In the genomic region with DNA sequence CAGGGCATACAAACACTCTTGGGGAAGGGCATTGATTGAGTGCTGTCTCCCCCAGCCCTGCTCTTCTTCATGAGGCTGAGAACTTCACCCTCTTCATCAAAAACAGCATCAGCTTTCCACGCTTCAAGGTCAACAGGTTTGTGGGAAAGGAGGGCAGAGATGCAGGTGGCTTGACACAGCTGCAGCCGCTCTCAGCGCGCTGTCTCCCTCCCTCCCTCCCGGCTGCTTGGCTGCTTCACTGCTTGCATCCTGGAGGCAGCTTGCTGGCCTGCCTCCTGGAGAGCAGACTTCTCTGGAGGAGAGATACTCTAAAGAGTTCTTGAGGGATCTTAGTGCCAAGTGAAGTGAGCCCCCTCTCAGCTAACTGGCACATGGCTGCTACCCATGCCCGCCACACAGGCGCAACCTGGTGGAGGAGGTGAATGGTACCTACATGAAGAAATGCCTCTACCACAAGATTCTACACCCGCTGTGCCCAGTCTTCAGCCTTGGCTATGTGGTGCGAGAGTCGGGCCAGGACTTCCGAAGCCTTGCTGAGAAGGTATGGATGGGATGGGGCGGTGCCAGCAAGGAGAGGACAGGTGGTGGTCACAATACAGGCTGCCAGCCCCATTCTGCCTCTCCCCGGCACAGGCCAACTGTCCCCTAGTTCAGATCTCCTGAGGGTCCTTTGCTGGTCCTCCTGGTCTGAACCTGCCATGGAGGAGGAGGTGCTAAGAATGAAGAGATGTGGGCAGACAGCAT, we compare ENCODE assay signal across 17 mouse cellular contexts. TPM values are rescaled to one million over a fixed set of nuclear protein-coding genes. Genes with fewer than 3 reads are reported as not detected.
DNase-seq lines count a peak whose midpoint lies in the region; ATAC-seq and TF ChIP-seq lines count a peak whose summit lies in the region.
"Had no signal": no experiment of that assay in that cellular context is flagged by ENCODE, and none has a peak within 500 bp of the region (broad histone marks: within the 10 kb centered on the region; RNA-seq: fewer than 3 reads in every experiment).

No protein-coding gene starts in this region.

- no peak for ATAC-seq in heart, postnatal 0 days (ENCODE audit: insufficient read depth, low read depth)
- ATAC-seq: forebrain, embryonic 13.5 days; liver, postnatal 0 days had no signal

- 70% methylated on average over 13 of the region's 13 CpGs for WGBS in heart, postnatal 0 days

- no peak overlapping the region for H3K4me3 ChIP-seq in heart, postnatal 0 days (ENCODE audit: low read depth, low read length)
- H3K4me3 ChIP-seq: forebrain, embryonic 13.5 days; kidney, embryonic 15.5 days; limb, embryonic 15.5 days; midbrain, embryonic 12.5 days; neural tube, embryonic 12.5 days had no signal

- no peaks in the 10 kb centered on the region; the same call in 1 of the 2 replicates for H3K4me1 ChIP-seq in heart, postnatal 0 days (ENCODE audit: control insufficient read depth, insufficient read depth)
- H3K4me1 ChIP-seq: kidney, embryonic 15.5 days; midbrain, embryonic 12.5 days; neural tube, embryonic 12.5 days had no signal

- no peak for TF ChIP-seq EP300 in heart, postnatal 0 days (IDR thresholded peaks at IDR 0.05; ENCODE audit: low read depth)

- no peaks in the 10 kb centered on the region for H3K36me3 ChIP-seq in heart, postnatal 0 days (replicated peaks; ENCODE audit: control insufficient read depth, insufficient read depth, low read length)
- H3K36me3 ChIP-seq: kidney, embryonic 15.5 days; limb, embryonic 15.5 days; midbrain, embryonic 12.5 days; neural tube, embryonic 12.5 days had no signal

- no peak overlapping the region for H3K9ac ChIP-seq in heart, postnatal 0 days (replicated peaks; ENCODE audit: low read depth, low read length)
- H3K9ac ChIP-seq: forebrain, embryonic 13.5 days; kidney, embryonic 15.5 days; limb, embryonic 15.5 days; liver, postnatal 0 days; midbrain, embryonic 12.5 days; neural tube, embryonic 12.5 days had no signal

- no peak for TF ChIP-seq CTCF in heart, postnatal 0 days (IDR thresholded peaks at IDR 0.05; ENCODE audit: low read depth)

- no peak for DNase-seq in heart, postnatal 0 days (ENCODE audit: low spot score)
- no peak for DNase-seq in heart, adult 11 months
- DNase-seq in brain, adult 2 months (ENCODE audit: low read depth, low spot score), result peak; percentile 78
- DNase-seq in cerebellum, adult 9-10 months, result peak; percentile 84
- DNase-seq in thymus, adult 18-20 months, result peak; percentile 63 to 73
- no peak for DNase-seq in yolk sac, embryonic 10.5 days (ENCODE audit: low spot score)
- no peak for DNase-seq in spleen, postnatal 36 days (ENCODE audit: low spot score in 2 of 2)
- DNase-seq in spleen, adult 18-20 months, result no peak
- DNase-seq: adrenal gland, adult 8-10 months; gastrocnemius, postnatal 10 days; liver, postnatal 0 days; lung, postnatal 36 days had no signal

- H3K4me2 ChIP-seq in heart, postnatal 0 days (ENCODE audit: low read depth, low read length), result no peak overlapping the region; the same call in 1 of the 2 replicates
- H3K4me2 ChIP-seq: forebrain, embryonic 13.5 days; kidney, embryonic 15.5 days; limb, embryonic 15.5 days; midbrain, embryonic 12.5 days; neural tube, embryonic 12.5 days had no signal

- no peaks in the 10 kb centered on the region for H3K9me3 ChIP-seq in heart, postnatal 0 days (replicated peaks; ENCODE audit: control insufficient read depth, low read length)
- H3K9me3 ChIP-seq: forebrain, embryonic 13.5 days; kidney, embryonic 15.5 days; limb, embryonic 15.5 days; midbrain, embryonic 12.5 days; neural tube, embryonic 12.5 days had no signal

- peak overlapping the region; percentile 36; the same call in 1 of the 2 replicates for H3K27ac ChIP-seq in heart, postnatal 0 days (ENCODE audit: low read depth)
- H3K27ac ChIP-seq: forebrain, embryonic 13.5 days; kidney, embryonic 15.5 days; limb, embryonic 15.5 days; midbrain, embryonic 12.5 days; neural tube, embryonic 12.5 days had no signal

- H3K27me3 ChIP-seq in heart, postnatal 0 days (ENCODE audit: control insufficient read depth, insufficient read depth, low read length), result peaks cover 13% of the 10 kb centered on the region

RNA-seq across cellular contexts. Expression of gene Camkk1, which starts 9.1 kb away (rescaled TPM):
- total RNA-seq in heart, postnatal 0 days (2014; rRNA removed; ENCODE audit: low replicate concordance), result 0.62 and 4.9 TPM in 2 replicates
- polyA plus RNA-seq in heart, postnatal 0 days (2015; fragmentation: Nextera tagmentation; extraction: Ambion mirVana), result 0.68 and 1.1 TPM in 2 replicates

RNA-seq across cellular contexts. Expression of gene P2rx1, which starts 10.8 kb away (rescaled TPM):
- total RNA-seq in heart, postnatal 0 days (2014; rRNA removed; ENCODE audit: low replicate concordance), result 1.4 and 24.8 TPM in 2 replicates
- 0.71 and 1.0 TPM in 2 replicates for polyA plus RNA-seq in heart, postnatal 0 days (2015; fragmentation: Nextera tagmentation; extraction: Ambion mirVana)

RNA-seq across cellular contexts. Expression of gene Ncbp3, which starts 37.9 kb away (rescaled TPM):
- total RNA-seq in heart, postnatal 0 days (2014; rRNA removed; ENCODE audit: low replicate concordance), result 7.1 and 8.9 TPM in 2 replicates
- polyA plus RNA-seq in heart, postnatal 0 days (2015; fragmentation: Nextera tagmentation; extraction: Ambion mirVana), result 6.6 and 7.0 TPM in 2 replicates

RNA-seq across cellular contexts. Expression of gene Atp2a3, which starts 48.7 kb away (rescaled TPM):
- total RNA-seq in heart, postnatal 0 days (2014; rRNA removed; ENCODE audit: low replicate concordance), result 3.8 and 9.7 TPM in 2 replicates
- 2.6 and 3.1 TPM in 2 replicates for polyA plus RNA-seq in heart, postnatal 0 days (2015; fragmentation: Nextera tagmentation; extraction: Ambion mirVana)

Comparison
In these comparisons a context has a peak if more than half of its experiments do, and no peak if none do; other contexts are left out.
1. DNase-seq: peak in brain, adult 2 months (single experiment), cerebellum, adult 9-10 months (single experiment) and thymus, adult 18-20 months (2 of 2); none in heart, postnatal 0 days (single experiment), heart, adult 11 months (single experiment), yolk sac, embryonic 10.5 days (single experiment), spleen, postnatal 36 days (0 of 2) and spleen, adult 18-20 months (0 of 2).